Mouse (Mus musculus) cerebellum, adult 2 months (tissue): Measurements from ENCODE around the gene Hspbap1. TPM values are rescaled to one million over a fixed set of nuclear protein-coding genes. Genes with fewer than 3 reads are reported as not detected.

ENCODE experiments used
- DNase-seq, 2 experiments: peaks; one replicate each; pipeline ENCODE4 v3.0.0; 2021
- H3K27ac ChIP-seq: fragments of 200-500 bp; 2 replicates; pipeline ENCODE4 v1.5.1; 2012; ENCODE audit warnings: low read length, control low read depth, inconsistent platforms; ENCODE audit not compliant: insufficient read depth
- H3K27me3 ChIP-seq: fragments of 200-500 bp; 2 replicates; pipeline ENCODE4 v1.6.1; 2012; ENCODE audit warnings: inconsistent platforms, mild to moderate bottlenecking, low read length, moderate library complexity; ENCODE audit not compliant: control insufficient read depth, insufficient read depth
- H3K4me1 ChIP-seq: fragments of 200-500 bp; 2 replicates; pipeline ENCODE4 v1.6.1; 2011; ENCODE audit warnings: low read length; ENCODE audit not compliant: control insufficient read depth, insufficient read depth
- H3K4me3 ChIP-seq: fragments of 200-500 bp; replicated peaks from 2 replicates; pipeline ENCODE3; 2011; ENCODE audit warnings: mild to moderate bottlenecking, low read depth, low read length, control low read depth; ENCODE audit not compliant: insufficient read depth
- CTCF ChIP-seq: fragments of 200-500 bp; IDR thresholded peaks from 2 replicates; pipeline ENCODE4 v1.5.1; 2011; ENCODE audit warnings: low read depth, mild to moderate bottlenecking, control low read depth, low read length, moderate library complexity, borderline replicate concordance; ENCODE audit not compliant: insufficient read depth
- POLR2A ChIP-seq: fragments of 200-500 bp; IDR thresholded peaks from 2 replicates; pipeline ENCODE4 v1.6.1; 2011; ENCODE audit warnings: low read length, control low read depth, borderline replicate concordance; ENCODE audit not compliant: insufficient read depth
- WGBS: fragments of 180-500 bp; shearing (Covaris S2); methylation state at CpG from one replicate; pipeline ENCODE4 v1.1.7; 2018; 5-methylcytosine and 5-hydroxymethylcytosine counted together
- polyA plus RNA-seq: library from polyadenylated mRNA; depleted of rRNA; stranded (reverse); fragments of >200 nt; gene quantifications from 2 replicates; pipeline ENCODE4 v1.2.3, GENCODE M21; 2012

The Hspbap1 gene
- polyA plus RNA-seq, 1 experiment: 5.7 TPM

GRCm38 (mm10) chr16:35788330-35788729 lies 18.2 kb downstream of the Hspbap1 start:
- no peak for DNase-seq
- Histone ChIP-seq H3K27me3 (no peaks in the 10 kb centered on the region), H3K4me1 (no peaks in the 10 kb centered on the region), H3K4me3 (no peak overlapping the region), H3K27ac (no peak overlapping the region)
- 90% methylated on average over 6 of the region's 6 CpGs for WGBS
- no peak for TF ChIP-seq POLR2A
- no peak for TF ChIP-seq CTCF

DNA sequence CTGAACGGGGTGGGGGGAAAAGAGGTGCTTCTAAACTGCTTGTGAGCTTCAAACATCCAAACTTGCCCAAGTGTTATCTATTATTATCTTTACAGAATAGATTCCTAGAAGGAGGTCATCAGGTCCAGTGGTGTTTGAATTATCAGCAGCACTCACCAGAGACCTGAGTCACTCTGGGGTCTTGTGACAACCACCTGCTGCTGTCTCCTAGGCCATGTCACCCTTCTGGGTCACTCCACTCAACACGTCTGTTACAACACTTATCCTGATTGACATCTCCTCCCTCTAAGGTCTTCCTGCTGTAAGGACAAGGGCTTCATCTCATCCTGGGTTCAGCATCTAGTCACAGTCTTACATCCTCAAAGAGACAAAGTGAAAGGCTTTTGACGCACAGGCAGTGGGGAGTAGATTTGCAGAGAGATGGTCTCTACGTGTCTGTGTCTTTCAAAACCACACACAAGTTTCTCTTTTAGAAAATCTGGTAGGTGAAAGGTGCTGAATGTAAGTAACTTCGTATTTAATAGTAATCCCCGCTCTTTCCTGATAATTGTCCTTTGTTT lies 21.9 kb downstream of the Hspbap1 start:
- no peaks in the 10 kb centered on the region; the same call in 1 of the 2 replicates for H3K4me1 ChIP-seq
- 79% methylated on average over 6 of the region's 6 CpGs for WGBS

DNA sequence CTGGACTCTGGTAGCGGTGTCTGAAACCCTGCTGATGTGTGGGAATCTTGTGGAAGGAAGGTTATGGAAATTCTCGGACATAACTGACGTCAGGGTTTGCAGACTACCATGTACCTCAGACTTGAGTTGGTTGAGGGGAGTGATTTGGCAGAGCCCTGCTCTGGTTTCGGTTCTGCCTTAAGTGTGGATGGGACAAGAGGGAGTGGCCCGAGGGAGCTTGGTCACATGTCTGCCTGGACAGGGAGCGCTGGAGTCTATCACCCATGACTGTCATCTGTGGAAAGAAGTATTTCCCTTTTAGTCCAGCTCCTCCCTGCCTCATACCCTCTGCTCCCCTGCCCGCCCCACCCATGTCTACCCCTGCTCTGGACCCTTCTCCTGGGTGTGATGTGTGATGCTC lies 32.0 kb downstream of the Hspbap1 start:
- H3K27me3 ChIP-seq: no peaks in the 10 kb centered on the region
- H3K4me3 ChIP-seq: no peak overlapping the region
- no peak for DNase-seq
- TF ChIP-seq POLR2A (no peak), CTCF (no peak)
- H3K4me1 ChIP-seq: no peaks in the 10 kb centered on the region
- 94% methylated on average over 7 of the region's 7 CpGs for WGBS
- no peak overlapping the region for H3K27ac ChIP-seq

More for the DNA sequence above, 21.9 kb downstream of the Hspbap1 start:
- DNase-seq: no peak
- no peak for TF ChIP-seq CTCF
- TF ChIP-seq POLR2A: no peak
- no peaks in the 10 kb centered on the region for H3K27me3 ChIP-seq
- no peak overlapping the region for H3K4me3 ChIP-seq
- H3K27ac ChIP-seq: no peak overlapping the region

- Histone ChIP-seq H3K27ac (no peak overlapping the region), H3K4me1 (no peaks in the 10 kb centered on the region), H3K27me3 (no peaks in the 10 kb centered on the region), H3K4me3 (no peak overlapping the region)
- no peak for DNase-seq
- 94% methylated on average over 4 of the region's 4 CpGs for WGBS
- TF ChIP-seq CTCF: no peak
These were observed 33.5 kb downstream of the Hspbap1 start for GRCm38 (mm10) chr16:35803723-35804122.

DNA sequence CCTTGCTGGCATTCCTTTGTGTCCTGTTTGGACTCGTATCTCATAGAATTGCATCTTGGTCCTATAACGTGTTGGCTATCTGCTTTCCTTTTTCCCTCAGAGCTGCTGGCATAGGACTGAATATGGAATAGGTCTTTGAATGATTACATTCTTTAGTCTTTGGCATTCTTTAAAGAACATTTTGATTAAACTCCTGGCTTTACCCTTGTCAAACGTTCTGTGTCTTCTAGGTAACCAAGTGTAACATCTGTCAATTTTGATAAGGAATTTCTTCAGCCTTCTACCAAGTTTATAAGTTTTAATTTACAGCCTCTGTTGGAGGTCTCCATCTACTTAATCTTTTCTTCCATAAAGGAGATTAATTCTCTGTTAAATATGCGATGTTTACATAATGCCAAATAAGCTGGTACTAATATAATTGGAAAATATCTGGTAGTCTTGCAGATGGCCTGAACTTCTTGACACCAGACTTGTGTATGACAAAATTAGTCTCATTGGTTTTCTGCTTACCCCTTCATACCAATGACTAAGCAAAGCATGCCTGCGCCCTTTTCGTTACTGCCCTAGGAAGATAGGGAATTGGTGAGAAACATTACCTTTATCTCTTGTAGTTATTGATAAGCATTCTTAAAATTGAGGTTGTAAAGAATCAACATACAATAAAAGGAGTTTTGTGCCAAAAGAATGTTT lies 36.9 kb downstream of the Hspbap1 start:
- no peak overlapping the region for H3K27ac ChIP-seq
- WGBS: 84% methylated on average over 6 of the region's 6 CpGs
- no peak for DNase-seq
- no peaks in the 10 kb centered on the region for H3K27me3 ChIP-seq
- no peak overlapping the region for H3K4me3 ChIP-seq
- TF ChIP-seq POLR2A (no peak), CTCF (no peak)
- no peaks in the 10 kb centered on the region for H3K4me1 ChIP-seq

DNA sequence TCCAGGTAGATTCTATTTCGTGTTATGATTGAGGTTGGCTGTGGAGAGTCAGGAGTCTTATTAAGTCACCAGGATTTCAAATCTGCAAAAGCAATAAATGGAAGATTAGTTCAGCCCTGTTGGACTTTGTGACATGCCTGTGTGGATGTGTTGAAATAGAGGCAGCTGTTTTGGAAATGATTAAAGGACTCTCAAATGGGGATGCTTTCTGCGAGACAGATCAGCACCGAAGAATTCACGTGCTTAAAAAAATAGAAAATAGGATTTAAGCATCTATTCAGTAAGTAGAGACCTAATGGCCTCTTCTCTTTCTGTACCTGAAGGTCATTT lies 37.5 kb downstream of the Hspbap1 start:
- Histone ChIP-seq H3K27ac (no peak overlapping the region), H3K4me3 (no peak overlapping the region), H3K4me1 (no peaks in the 10 kb centered on the region), H3K27me3 (no peaks in the 10 kb centered on the region)
- no peak for TF ChIP-seq POLR2A
- TF ChIP-seq CTCF: no peak
- 86% methylated on average over 4 of the region's 4 CpGs for WGBS
- DNase-seq: no peak

DNA sequence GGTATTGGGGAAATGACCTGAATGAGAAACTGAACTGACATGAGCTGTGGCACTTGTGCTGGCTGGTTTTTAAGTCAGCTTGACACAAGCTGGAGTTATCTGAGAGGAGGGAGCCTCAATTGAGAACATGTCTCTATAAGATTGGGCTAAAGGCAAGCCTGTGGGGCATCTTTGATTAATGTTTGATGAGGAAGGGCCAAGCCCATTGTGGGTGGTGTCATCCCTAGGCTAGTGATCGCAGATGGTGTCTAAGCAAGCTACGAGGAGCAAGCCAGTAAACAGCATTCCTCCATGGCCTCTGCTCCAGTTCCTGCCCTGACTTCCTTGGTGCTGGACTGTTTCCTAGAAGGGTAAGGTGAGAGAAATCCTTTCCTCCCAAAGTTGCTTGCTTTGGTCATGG lies 38.7 kb downstream of the Hspbap1 start:
- Histone ChIP-seq H3K27ac (no peak overlapping the region), H3K27me3 (no peaks in the 10 kb centered on the region), H3K4me1 (no peaks in the 10 kb centered on the region), H3K4me3 (no peak overlapping the region)
- 100% methylated on average over 2 of the region's 2 CpGs for WGBS
- no peak for DNase-seq
- no peak for TF ChIP-seq POLR2A
- TF ChIP-seq CTCF: no peak

- Histone ChIP-seq H3K4me1 (no peaks in the 10 kb centered on the region; the same call in 1 of the 2 replicates), H3K27me3 (no peaks in the 10 kb centered on the region), H3K27ac (no peak overlapping the region), H3K4me3 (no peak overlapping the region)
- 79% methylated on average over 3 of the region's 3 CpGs for WGBS
- TF ChIP-seq CTCF: no peak
- no peak for DNase-seq
These were observed 42.9 kb downstream of the Hspbap1 start for GRCm38 (mm10) chr16:35813119-35813518.
